Mouse (Mus musculus) CH12.LX (cell line): ENCODE measurements around the gene Nt5c3. TPM values are rescaled to one million over a fixed set of nuclear protein-coding genes. Genes with fewer than 3 reads are reported as not detected.
A peak's percentile ranks its signal among the peaks of the same experiment; 100 is the strongest.

Experiments used
- DNase-seq: peaks from one replicate; pipeline ENCODE4 v3.0.0-alpha.2; 2013; ENCODE audit errors: extremely low read depth
- H3K27ac ChIP-seq: 2 replicates; pipeline ENCODE4 v1.5.1; 2012; ENCODE audit warnings: low read depth, mild to moderate bottlenecking, control low read depth, moderate library complexity; ENCODE audit not compliant: insufficient read depth
- H3K27me3 ChIP-seq: replicated peaks from 2 replicates; pipeline ENCODE3; 2012; ENCODE audit warnings: inconsistent platforms
- H3K36me3 ChIP-seq, 2 experiments: replicated peaks in 1 of 2; 2 replicates each; pipeline versions ENCODE3 to v1.6.1; 2012; ENCODE audit warnings: inconsistent platforms in 1 of 2, low read length in 1 of 2, mild to moderate bottlenecking in 1 of 2, mixed read lengths in 1 of 2, moderate library complexity in 1 of 2; ENCODE audit not compliant: control insufficient read depth in 1 of 2, insufficient read depth in 1 of 2
- H3K4me1 ChIP-seq, 2 experiments: 2 replicates each; pipeline ENCODE4 v1.6.1; 2012; ENCODE audit warnings: inconsistent platforms in 1 of 2, moderate library complexity in 1 of 2; ENCODE audit not compliant: insufficient read depth in 2 of 2, control insufficient read depth in 1 of 2
- H3K4me2 ChIP-seq: 2 replicates; pipeline ENCODE4 v1.6.1; 2012; ENCODE audit warnings: low read depth, mild to moderate bottlenecking, control low read depth; ENCODE audit not compliant: poor library complexity, insufficient read depth, severe bottlenecking
- H3K4me3 ChIP-seq, 3 experiments: fragments of 150-350 bp in 1 of 3; sonication (generic) in 1 of 3; replicated peaks in 1 of 3; 2 replicates each; pipeline versions ENCODE3 to v1.5.1; 2011 to 2012; ENCODE audit warnings: low read depth in 2 of 3, low read length in 2 of 3, mild to moderate bottlenecking in 2 of 3, moderate library complexity in 2 of 3, control low read depth in 1 of 3, improper control_type of control experiment in 1 of 3, inconsistent platforms in 1 of 3, mixed read lengths in 1 of 3; ENCODE audit not compliant: poor library complexity in 1 of 3
- H3K79me2 ChIP-seq: replicated peaks from 2 replicates; pipeline ENCODE4 v1.6.1; 2012; ENCODE audit warnings: mild to moderate bottlenecking, moderate library complexity; ENCODE audit not compliant: control insufficient read depth, poor library complexity, insufficient read depth, severe bottlenecking; ENCODE audit errors: extremely low read depth
- H3K9ac ChIP-seq: 2 replicates; pipeline ENCODE4 v1.6.1; 2012; ENCODE audit warnings: low read depth, mild to moderate bottlenecking, control low read depth, moderate library complexity; ENCODE audit not compliant: insufficient read depth
- H3K9me3 ChIP-seq: replicated peaks from 2 replicates; pipeline ENCODE3; 2012; ENCODE audit warnings: low read length, inconsistent platforms, mixed read lengths
- BHLHE40 ChIP-seq: IDR thresholded peaks from 2 replicates; pipeline ENCODE4 v1.6.1; 2011; ENCODE audit warnings: mild to moderate bottlenecking, low read depth, low read length, improper control_type of control experiment
- CHD2 ChIP-seq: IDR thresholded peaks from 2 replicates; pipeline ENCODE4 v1.6.1; 2011; ENCODE audit warnings: low read length, improper control_type of control experiment
- CTCF ChIP-seq, 2 experiments: IDR thresholded peaks in 1 of 2; conservative IDR thresholded peaks in 1 of 2; 2 replicates each; pipeline ENCODE4 v1.5.1; 2011 to 2012; ENCODE audit warnings: low read depth in 2 of 2, low read length in 2 of 2, improper control_type of control experiment in 1 of 2, inconsistent platforms in 1 of 2, mild to moderate bottlenecking in 1 of 2, moderate library complexity in 1 of 2
- ELF1 ChIP-seq: IDR thresholded peaks from 2 replicates; pipeline ENCODE4 v1.6.1; 2014; ENCODE audit warnings: low read depth, mild to moderate bottlenecking, inconsistent platforms, low read length, improper control_type of control experiment
- EP300 ChIP-seq: IDR thresholded peaks from 2 replicates; pipeline ENCODE4 v1.6.1; 2011; ENCODE audit warnings: low read length, improper control_type of control experiment
- ETS1 ChIP-seq: conservative IDR thresholded peaks from 2 replicates; pipeline ENCODE4 v1.6.1; 2012; ENCODE audit warnings: low read depth, mild to moderate bottlenecking, inconsistent platforms, low read length, improper control_type of control experiment, moderate library complexity
- MAFK ChIP-seq: IDR thresholded peaks from 2 replicates; pipeline ENCODE4 v1.6.1; 2011; ENCODE audit warnings: low read length, improper control_type of control experiment; ENCODE audit not compliant: insufficient replicate concordance
- MAX ChIP-seq: IDR thresholded peaks from 2 replicates; pipeline ENCODE4 v1.6.1; 2011; ENCODE audit warnings: low read length, improper control_type of control experiment
- MAZ ChIP-seq: IDR thresholded peaks from 2 replicates; pipeline ENCODE4 v1.6.1; 2012; ENCODE audit warnings: low read depth, mild to moderate bottlenecking, inconsistent platforms, low read length, improper control_type of control experiment, moderate library complexity
- MEF2A ChIP-seq: IDR thresholded peaks from 2 replicates; pipeline ENCODE4 v1.6.1; 2014; ENCODE audit warnings: low read depth, mild to moderate bottlenecking, inconsistent platforms, low read length, improper control_type of control experiment, borderline replicate concordance
- NELFE ChIP-seq: IDR thresholded peaks from 2 replicates; pipeline ENCODE4 v1.6.1; 2011; ENCODE audit warnings: low read depth, low read length, improper control_type of control experiment
- SIN3A ChIP-seq: IDR thresholded peaks from 2 replicates; pipeline ENCODE4 v1.6.1; 2012; ENCODE audit warnings: low read length, improper control_type of control experiment, inconsistent platforms
- TCF12 ChIP-seq: IDR thresholded peaks from 2 replicates; pipeline ENCODE4 v1.6.1; 2014; ENCODE audit warnings: low read depth, mild to moderate bottlenecking, inconsistent platforms, low read length, improper control_type of control experiment
- UBTF ChIP-seq: IDR thresholded peaks from 2 replicates; pipeline ENCODE4 v1.6.1; 2012; ENCODE audit warnings: low read depth, mild to moderate bottlenecking, inconsistent platforms, low read length, improper control_type of control experiment, moderate library complexity
- ZMIZ1 ChIP-seq: IDR thresholded peaks from 2 replicates; pipeline ENCODE4 v1.6.1; 2012; ENCODE audit warnings: low read depth, mild to moderate bottlenecking, inconsistent platforms, low read length, improper control_type of control experiment
- ZNF384 ChIP-seq: IDR thresholded peaks from 2 replicates; pipeline ENCODE4 v1.6.1; 2012; ENCODE audit warnings: low read depth, low read length, improper control_type of control experiment, inconsistent platforms
- dilution Hi-C: fragments of 300-500 bp; cut with MboI; formaldehyde crosslinking; loops from 2 replicates; pipeline ENCODE4 v1.14.3; 2020; ENCODE audit warnings: low sequenced_read_pairs; ENCODE audit not compliant: extremely low pct_unique_long_range_greater_than_20kb, extremely low pct_ligation_motif_present
- in situ Hi-C: fragments of 300-500 bp; cut with MboI; formaldehyde crosslinking; loops from 3 replicates; pipeline ENCODE4 v1.14.3; 2019; ENCODE audit warnings: low sequenced_read_pairs, low pct_ligation_motif_present, low pct_unique_long_range_greater_than_20kb, mixed read lengths
- polyA plus RNA-seq: library from polyadenylated mRNA; unstranded; fragments of >175 nt; gene quantifications from 2 replicates; pipeline ENCODE4 v1.2.1, GENCODE M21; 2012; ENCODE audit warnings: low read depth; ENCODE audit not compliant: insufficient read length
- total RNA-seq, 2 experiments: library from RNA; depleted of rRNA; stranded (reverse); fragments of 300-350 nt in 1 of 2; fragments of >200 nt in 1 of 2; gene quantifications; 2 replicates each; pipeline ENCODE4 v1.2.3; 2012 to 2014

Gene Nt5c3
- total and polyA plus RNA-seq, 3 experiments, result 23.7 to 82.4 (median 36.5) TPM

DNA sequence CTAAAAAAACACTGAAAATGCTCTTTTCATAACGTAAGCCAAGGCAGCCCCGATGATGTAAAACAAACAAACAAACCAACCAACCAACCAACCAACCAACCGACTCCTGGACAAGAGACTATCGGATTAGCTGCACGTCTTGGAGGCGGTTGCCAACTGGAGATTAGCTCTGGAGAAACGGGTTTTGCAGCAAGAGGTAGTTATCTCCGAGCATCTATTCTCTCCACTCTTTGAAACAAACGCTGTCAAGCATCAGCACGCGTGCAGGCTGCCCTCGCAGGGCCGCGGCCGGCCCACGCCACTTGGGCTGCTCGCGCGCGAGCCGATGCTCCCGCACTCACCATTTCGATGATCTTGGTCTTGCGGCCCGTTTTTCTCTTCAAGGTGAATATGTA lies 404 bp downstream of the Nt5c3 start:
- Histone ChIP-seq H3K9ac (peak overlapping the region; percentile 74), H3K27ac (no peak overlapping the region), H3K27me3 (no peaks in the 10 kb centered on the region), H3K9me3 (no peaks in the 10 kb centered on the region), H3K4me1 (peaks cover 3 to 14% of the 10 kb centered on the region in 2 experiments; a peak in 3 of 4 replicates), H3K79me2 (peaks cover 15% of the 10 kb centered on the region), H3K36me3 (peaks cover 0 to 2% of the 10 kb centered on the region in 2 experiments), H3K4me3 (peak overlapping the region; percentile 73 to 96 (median 82)), H3K4me2 (no peak overlapping the region)
- dilution Hi-C loops (no loop called here), in situ Hi-C loops (no loop called here)
- TF ChIP-seq ELF1 (no peak), SIN3A (peak; percentile 25; the same call in 1 of the 2 replicates)
- peak; percentile 32 for DNase-seq

DNA sequence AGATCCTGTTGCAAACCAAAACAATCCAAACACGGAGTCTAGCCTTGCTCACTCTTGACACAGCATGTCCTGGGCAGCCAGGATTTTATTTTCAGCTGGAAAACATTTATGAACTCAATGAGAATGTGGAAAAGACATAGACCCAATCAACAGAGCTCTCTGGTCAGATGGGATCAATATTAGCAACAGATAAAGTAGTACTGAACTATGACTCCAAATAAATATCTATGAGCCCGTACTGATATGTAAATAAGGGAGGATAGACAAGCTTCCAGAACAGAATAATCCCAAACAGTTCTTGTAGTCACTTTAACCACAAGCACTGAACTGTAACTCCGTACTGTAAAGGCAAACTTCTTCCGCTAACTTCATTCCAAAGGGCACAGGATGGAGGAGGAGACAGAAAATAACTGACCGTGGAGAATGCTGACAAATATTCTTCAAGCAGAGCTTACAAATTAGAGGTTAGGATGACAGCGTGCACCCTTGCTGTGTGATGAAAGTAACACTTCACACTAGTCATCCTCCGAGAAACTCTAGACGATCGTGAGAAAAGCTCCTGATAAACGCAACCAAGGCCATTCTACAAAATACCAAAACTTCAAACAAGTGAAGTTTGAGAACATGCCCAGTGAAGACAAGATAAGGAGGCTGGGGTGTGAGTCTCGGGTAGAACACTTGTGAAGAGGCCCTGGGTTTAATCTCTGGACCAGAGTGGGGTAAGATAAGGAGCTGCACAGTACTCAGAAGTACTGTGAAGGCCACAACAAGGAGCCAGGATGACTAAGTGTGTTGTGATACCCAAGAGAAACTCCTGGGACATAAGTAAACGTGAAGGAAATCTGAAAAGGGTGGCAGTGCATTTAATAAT lies 3.3 kb downstream of the Nt5c3 start:
- no peak overlapping the region for H3K27ac ChIP-seq
- in situ Hi-C loops, result no loop called here
- peaks cover 17% of the 10 kb centered on the region for H3K79me2 ChIP-seq
- TF ChIP-seq CTCF (conservative IDR thresholded peaks at IDR 0.05 in 1 of 2, IDR thresholded peaks at IDR 0.05 in 1 of 2; ENCODE audit: low read depth in 2 of 2, low read length in 2 of 2) (no peak), NELFE (no peak), ELF1 (no peak), ETS1 (no peak), MEF2A (no peak), MAX (no peak), MAFK (no peak), BHLHE40 (no peak), TCF12 (no peak), CHD2 (no peak), ZNF384 (no peak), UBTF (no peak), MAZ (no peak), EP300 (no peak), ZMIZ1 (no peak)
- no peaks in the 10 kb centered on the region for H3K9me3 ChIP-seq
- H3K36me3 ChIP-seq, result peaks cover 0 to 11% of the 10 kb centered on the region in 2 experiments
- no peaks in the 10 kb centered on the region for H3K27me3 ChIP-seq
- H3K4me1 ChIP-seq, result peaks cover 3 to 14% of the 10 kb centered on the region in 2 experiments; a peak in 3 of 4 replicates
- no peak overlapping the region for H3K4me3 ChIP-seq
- H3K9ac ChIP-seq, result no peak overlapping the region
- no peak for DNase-seq
- H3K4me2 ChIP-seq, result no peak overlapping the region
- dilution Hi-C loops, result no loop called here
